In the genomic region with DNA sequence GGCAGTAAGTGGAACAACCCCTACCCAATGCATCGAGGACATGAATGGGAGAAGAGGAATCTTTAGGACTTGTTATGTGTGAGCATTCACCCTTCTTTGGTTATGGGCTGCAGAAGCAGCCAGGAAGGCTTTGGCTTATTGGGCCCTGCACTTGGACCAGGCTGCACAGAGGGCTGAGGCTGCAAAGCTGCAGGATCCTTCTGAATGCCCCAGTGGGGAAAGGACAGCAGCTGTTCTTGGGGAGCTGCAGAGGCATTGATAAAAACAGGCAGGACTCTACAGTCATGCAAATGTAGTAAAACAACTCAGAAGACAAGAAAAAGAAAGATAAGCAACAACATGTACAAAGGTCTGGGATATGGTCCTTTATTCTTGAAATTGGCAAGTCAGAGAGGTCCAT, we compare ENCODE assay signal across 17 mouse cellular contexts.
"Had no signal": no experiment of that assay in that cellular context is flagged by ENCODE, and none has a peak within 500 bp of the region (broad histone marks: within the 10 kb centered on the region; RNA-seq: fewer than 3 reads in every experiment).

No protein-coding gene starts in this region.

- H3K4me1 ChIP-seq: kidney, embryonic 15.5 days had no signal

- DNase-seq: kidney, adult 11 months; kidney, adult 8-10 months; kidney, postnatal 10 days; kidney, postnatal 36 days; layer of hippocampus, postnatal 36 days; lung, embryonic 14.5 days; thymus, adult 2 months; thymus, postnatal 14 days had no signal

- H3K4me3 ChIP-seq: kidney, embryonic 15.5 days; left cerebral cortex, adult 2 months; liver, embryonic 15.5 days; midbrain, embryonic 13.5 days had no signal

- H3K27me3 ChIP-seq: kidney, embryonic 15.5 days; liver, embryonic 15.5 days had no signal

- H3K27ac ChIP-seq: kidney, embryonic 15.5 days; left cerebral cortex, adult 2 months; liver, embryonic 15.5 days; macrophage; midbrain, embryonic 13.5 days; stomach, postnatal 0 days had no signal

- H3K9me3 ChIP-seq: kidney, embryonic 15.5 days; liver, embryonic 15.5 days; midbrain, embryonic 13.5 days had no signal

- H3K4me2 ChIP-seq: kidney, embryonic 15.5 days; liver, embryonic 11.5 days; liver, embryonic 15.5 days; lung, embryonic 14.5 days; midbrain, embryonic 13.5 days had no signal

- H3K9ac ChIP-seq: kidney, embryonic 15.5 days; liver, embryonic 15.5 days; lung, embryonic 14.5 days; midbrain, embryonic 13.5 days had no signal

- H3K36me3 ChIP-seq: kidney, embryonic 15.5 days; liver, embryonic 15.5 days; midbrain, embryonic 13.5 days had no signal

- ATAC-seq: lung, postnatal 0 days; midbrain, embryonic 13.5 days; midbrain, embryonic 16.5 days had no signal
